Mouse (Mus musculus) ES-Bruce4 (cell line): ENCODE measurements around the gene Mettl6.

Experiments
- CTCF ChIP-seq: IDR thresholded peaks from one replicate; pipeline ENCODE4 v1.8.1; 2011; ENCODE audit warnings: low read depth, low read length
- EP300 ChIP-seq: IDR thresholded peaks from 2 replicates; pipeline ENCODE4 v1.6.1; 2011; ENCODE audit warnings: low read depth, low read length; ENCODE audit not compliant: insufficient read depth
- POLR2A ChIP-seq: IDR thresholded peaks from one replicate; pipeline ENCODE4 v1.8.1; 2011; ENCODE audit warnings: low read length; ENCODE audit not compliant: insufficient read depth

GRCm38 (mm10) chr14:31509911-31510310 lies 15.1 kb upstream of the Mettl6 start:
- TF ChIP-seq POLR2A = no peak
- TF ChIP-seq CTCF = no peak
- TF ChIP-seq EP300 = no peak
